Mouse (Mus musculus): ENCODE results near the gene Braf. TPM values are rescaled to one million over a fixed set of nuclear protein-coding genes. Genes with fewer than 3 reads are reported as not detected.
"Not testable (repeated sequence)": the region's sequence is repeated elsewhere in the genome, so short reads cannot be mapped to it uniquely, and the experiment has no call there.

Gene Braf
- polyA plus RNA-seq, 1 experiment from 2014 or later: 28.0 TPM

DNA sequence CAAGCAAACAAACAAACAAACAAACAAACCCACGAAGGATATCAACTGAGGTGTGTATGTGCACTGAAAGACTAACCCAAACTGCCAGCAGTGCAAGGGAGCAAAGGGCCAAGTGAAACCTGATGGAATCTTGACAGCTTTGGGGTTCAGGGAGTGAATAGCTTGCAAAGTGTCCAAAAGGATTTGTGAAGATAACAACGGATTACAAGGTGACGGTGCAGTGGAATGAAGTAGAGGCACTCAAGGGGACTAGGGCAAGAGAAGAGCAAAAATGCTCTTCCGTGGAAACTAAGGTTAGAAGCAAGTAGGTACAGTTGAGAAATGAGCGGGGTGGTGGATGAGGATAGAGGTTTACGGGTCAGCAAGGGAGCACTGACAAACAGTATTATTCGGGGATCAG lies 1.2 kb downstream of the Braf start:
- no peak for DNase-seq (ENCODE audit: low spot score)
- H3K4me1 ChIP-seq (replicated peaks; ENCODE audit: control insufficient read depth, insufficient read depth, low read length): peaks cover 30% of the 10 kb centered on the region
- no peaks in the 10 kb centered on the region for H3K27me3 ChIP-seq (ENCODE audit: control insufficient read depth, insufficient read depth, low read length)
- H3K36me3 ChIP-seq (replicated peaks; ENCODE audit: control insufficient read depth, insufficient read depth): no peaks in the 10 kb centered on the region
- peak overlapping the region; percentile 92 for H3K9ac ChIP-seq
- no peaks in the 10 kb centered on the region for H3K9me3 ChIP-seq (ENCODE audit: control insufficient read depth, low read length)
- H3K27ac ChIP-seq: peak overlapping the region; percentile 97; the same call in 1 of the 2 replicates
- 2% methylated on average over 7 of the region's 7 CpGs for WGBS
- ATAC-seq (ENCODE audit: low FRiP score): no peak
- H3K4me2 ChIP-seq (replicated peaks): peak overlapping the region; percentile 94
- H3K4me3 ChIP-seq (replicated peaks; ENCODE audit: low read length): peak overlapping the region; percentile 85

DNA sequence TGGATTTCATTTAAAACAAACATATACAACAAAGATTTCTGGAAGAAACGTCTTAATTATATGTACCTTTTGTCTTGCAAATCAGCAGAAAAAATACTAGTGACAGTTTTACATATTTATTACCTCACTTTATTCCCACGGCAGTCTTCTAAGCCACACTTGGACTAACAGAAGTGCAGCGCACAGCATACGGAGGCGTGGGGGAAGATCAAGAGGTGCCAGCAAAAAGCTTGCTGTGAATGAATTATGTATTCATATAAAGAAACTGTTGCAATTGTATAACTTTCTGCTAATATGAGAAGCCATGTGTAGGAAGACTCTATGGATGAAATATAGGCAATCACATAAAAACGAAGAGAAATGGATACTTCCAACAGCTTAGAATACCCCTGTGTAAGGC lies 6.7 kb downstream of the Braf start:
- WGBS: 66% methylated on average over 6 of the region's 6 CpGs

DNA sequence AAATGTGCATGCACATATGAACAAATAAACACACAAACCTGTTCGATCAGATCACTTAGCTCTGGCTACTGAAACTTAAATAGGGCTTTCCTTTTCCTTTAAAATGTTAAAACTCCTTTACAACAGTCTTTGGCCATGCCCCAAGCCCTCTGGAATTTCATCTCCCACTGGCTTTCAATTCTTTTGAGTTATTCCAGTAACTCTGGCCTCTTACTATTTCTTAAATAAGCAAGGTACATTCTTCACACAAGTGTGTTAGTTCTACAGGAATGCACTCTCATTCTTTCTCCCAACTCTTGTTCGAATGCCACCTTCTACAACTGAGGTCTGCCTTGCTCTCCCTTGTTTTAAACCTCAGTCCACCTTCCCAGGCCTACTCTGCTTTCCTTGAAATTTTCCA lies 8.2 kb downstream of the Braf start:
- no peaks in the 10 kb centered on the region for H3K27me3 ChIP-seq (ENCODE audit: control insufficient read depth, insufficient read depth, low read length)
- H3K4me3 ChIP-seq (replicated peaks; ENCODE audit: low read length): no peak overlapping the region
- H3K4me2 ChIP-seq (replicated peaks): no peak overlapping the region
- no peaks in the 10 kb centered on the region for H3K9me3 ChIP-seq (ENCODE audit: control insufficient read depth, low read length)
- 0 out of 2 replicates have a peak, but pooled peaks cover 11% of the 10 kb centered on the region for H3K4me1 ChIP-seq (replicated peaks; ENCODE audit: control insufficient read depth, insufficient read depth, low read length)
- H3K9ac ChIP-seq: no peak overlapping the region
- no peaks in the 10 kb centered on the region for H3K36me3 ChIP-seq (replicated peaks; ENCODE audit: control insufficient read depth, insufficient read depth)
- ATAC-seq (ENCODE audit: low FRiP score) (no peak), DNase-seq (ENCODE audit: low spot score) (no peak)
- 89% methylated on average over 2 of the region's 2 CpGs for WGBS
- no peak overlapping the region for H3K27ac ChIP-seq

More for the DNA sequence above, 6.7 kb downstream of the Braf start:
- H3K4me2 ChIP-seq (replicated peaks): no peak overlapping the region
- no peaks in the 10 kb centered on the region for H3K27me3 ChIP-seq (ENCODE audit: control insufficient read depth, insufficient read depth, low read length)
- no peaks in the 10 kb centered on the region for H3K36me3 ChIP-seq (replicated peaks; ENCODE audit: control insufficient read depth, insufficient read depth)
- H3K9me3 ChIP-seq (ENCODE audit: control insufficient read depth, low read length): no peaks in the 10 kb centered on the region
- H3K27ac ChIP-seq: no peak overlapping the region
- H3K4me1 ChIP-seq (replicated peaks; ENCODE audit: control insufficient read depth, insufficient read depth, low read length): peaks cover 24% of the 10 kb centered on the region
- H3K9ac ChIP-seq: no peak overlapping the region
- DNase-seq (ENCODE audit: low spot score) (no peak), ATAC-seq (ENCODE audit: low FRiP score) (no peak)
- no peak overlapping the region for H3K4me3 ChIP-seq (replicated peaks; ENCODE audit: low read length)

DNA sequence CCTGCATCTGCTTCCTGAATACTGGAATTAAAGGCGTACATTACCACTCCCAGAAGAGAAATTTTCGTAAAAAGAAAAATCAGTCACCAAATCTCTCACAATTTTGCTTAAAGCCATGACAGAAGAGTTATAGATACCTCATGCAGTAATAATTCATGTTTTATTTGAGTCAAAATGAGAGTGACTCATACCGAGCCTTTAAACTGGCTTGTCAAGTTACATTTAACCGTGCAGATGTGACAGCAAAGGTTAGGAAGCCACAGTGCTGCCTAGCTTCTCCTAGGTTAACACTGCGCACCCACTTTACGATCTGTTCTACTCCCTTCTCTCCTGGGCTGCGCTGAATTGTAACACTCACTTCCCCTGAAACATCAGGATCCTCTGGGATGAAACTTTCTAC lies 10.9 kb downstream of the Braf start:
- 83% methylated on average over 7 of the region's 7 CpGs for WGBS
- H3K27me3 ChIP-seq (ENCODE audit: control insufficient read depth, insufficient read depth, low read length): no peaks in the 10 kb centered on the region
- no peak overlapping the region for H3K4me2 ChIP-seq (replicated peaks)
- H3K9me3 ChIP-seq (ENCODE audit: control insufficient read depth, low read length): no peaks in the 10 kb centered on the region
- no peak overlapping the region for H3K27ac ChIP-seq
- no peak overlapping the region for H3K4me3 ChIP-seq (replicated peaks; ENCODE audit: low read length)
- no peaks in the 10 kb centered on the region for H3K36me3 ChIP-seq (replicated peaks; ENCODE audit: control insufficient read depth, insufficient read depth)
- no peak overlapping the region for H3K9ac ChIP-seq
- ATAC-seq (ENCODE audit: low FRiP score) (no peak), DNase-seq (ENCODE audit: low spot score) (no peak)
- H3K4me1 ChIP-seq (replicated peaks; ENCODE audit: control insufficient read depth, insufficient read depth, low read length): no peaks in the 10 kb centered on the region

DNA sequence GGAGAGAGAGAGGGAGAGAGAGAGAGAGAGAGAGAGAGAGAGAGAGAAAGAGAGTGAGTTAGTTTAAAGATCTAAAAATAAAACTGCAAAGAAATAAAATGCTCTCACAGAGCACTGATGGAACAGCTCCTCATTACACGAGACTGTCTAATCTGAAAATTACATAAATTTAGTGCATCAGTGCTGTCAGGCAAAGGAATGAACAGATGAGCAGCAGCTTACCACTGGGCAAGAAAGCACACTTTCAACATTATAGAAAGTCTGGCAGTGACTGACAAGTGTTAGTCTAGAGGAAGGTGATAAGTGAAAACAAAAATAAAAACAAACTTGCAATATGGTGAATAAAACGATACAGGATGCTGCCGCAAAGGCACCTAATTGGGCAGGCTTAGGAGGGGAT lies 11.9 kb downstream of the Braf start:
- no peak overlapping the region for H3K9ac ChIP-seq
- no peaks in the 10 kb centered on the region for H3K9me3 ChIP-seq (ENCODE audit: control insufficient read depth, low read length)
- no peak for ATAC-seq (ENCODE audit: low FRiP score)
- H3K4me1 ChIP-seq (replicated peaks; ENCODE audit: control insufficient read depth, insufficient read depth, low read length): no peaks in the 10 kb centered on the region
- no peak overlapping the region for H3K27ac ChIP-seq
- H3K36me3 ChIP-seq (replicated peaks; ENCODE audit: control insufficient read depth, insufficient read depth): no peaks in the 10 kb centered on the region
- H3K4me3 ChIP-seq (replicated peaks; ENCODE audit: low read length): no peak overlapping the region
- H3K27me3 ChIP-seq (ENCODE audit: control insufficient read depth, insufficient read depth, low read length): no peaks in the 10 kb centered on the region
- H3K4me2 ChIP-seq (replicated peaks): no peak overlapping the region
- DNase-seq (ENCODE audit: low spot score): no peak
- WGBS: 87% methylated on average over 3 of the region's 3 CpGs

DNA sequence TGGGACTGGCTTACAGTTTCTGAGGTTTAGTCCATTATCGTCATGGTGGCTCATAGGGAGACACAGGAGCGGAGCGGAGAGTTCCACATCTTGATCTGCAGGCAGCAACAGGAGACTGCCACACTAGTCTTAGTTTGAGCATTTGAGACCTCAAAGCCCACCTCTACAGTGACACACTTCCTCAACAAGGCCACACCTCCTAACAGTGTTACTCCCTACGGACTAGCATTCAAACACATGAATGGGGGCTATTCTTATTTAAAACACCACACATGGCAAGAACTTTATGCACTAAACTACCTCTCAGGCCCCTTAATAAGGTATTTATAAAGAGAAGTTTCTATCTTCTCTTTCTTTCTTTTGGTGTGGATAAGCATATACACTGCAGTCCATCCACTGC lies 19.6 kb downstream of the Braf start:
- H3K4me3 ChIP-seq (replicated peaks; ENCODE audit: low read length): no peak overlapping the region
- no peaks in the 10 kb centered on the region for H3K36me3 ChIP-seq (replicated peaks; ENCODE audit: control insufficient read depth, insufficient read depth)
- no peaks in the 10 kb centered on the region for H3K9me3 ChIP-seq (ENCODE audit: control insufficient read depth, low read length)
- WGBS: 88% methylated on average over 4 of the region's 4 CpGs
- ATAC-seq (ENCODE audit: low FRiP score): no peak
- no peak for DNase-seq (ENCODE audit: low spot score)
- H3K4me2 ChIP-seq (replicated peaks): no peak overlapping the region
- no peaks in the 10 kb centered on the region for H3K27me3 ChIP-seq (ENCODE audit: control insufficient read depth, insufficient read depth, low read length)
- no peak overlapping the region for H3K27ac ChIP-seq
- no peaks in the 10 kb centered on the region for H3K4me1 ChIP-seq (replicated peaks; ENCODE audit: control insufficient read depth, insufficient read depth, low read length)
- no peak overlapping the region for H3K9ac ChIP-seq

DNA sequence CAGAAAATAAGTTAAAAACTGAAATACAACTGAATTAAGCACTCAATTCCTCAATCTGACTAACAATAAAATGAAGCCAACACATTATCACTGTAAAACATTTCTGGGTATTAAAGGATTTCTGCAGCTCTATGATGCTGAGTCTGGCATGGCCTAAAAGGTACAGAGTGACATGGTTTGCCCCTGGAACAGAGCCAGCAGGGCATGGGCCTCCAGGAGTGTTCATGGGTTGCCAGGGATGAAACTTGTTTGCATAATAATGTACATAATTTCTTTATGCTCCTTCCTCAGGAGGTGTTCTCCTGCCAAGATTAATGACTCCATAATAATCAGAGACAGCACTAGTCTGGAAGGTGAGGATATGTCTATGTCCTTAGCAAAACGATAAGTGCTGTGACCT lies 32.1 kb downstream of the Braf start:
- Histone ChIP-seq H3K36me3 (replicated peaks; ENCODE audit: control insufficient read depth, insufficient read depth) (no peaks in the 10 kb centered on the region), H3K9ac (no peak overlapping the region), H3K9me3 (ENCODE audit: control insufficient read depth, low read length) (no peaks in the 10 kb centered on the region), H3K4me3 (replicated peaks; ENCODE audit: low read length) (no peak overlapping the region), H3K27ac (no peak overlapping the region; the same call in 1 of the 2 replicates), H3K27me3 (ENCODE audit: control insufficient read depth, insufficient read depth, low read length) (no peaks in the 10 kb centered on the region), H3K4me1 (replicated peaks; ENCODE audit: control insufficient read depth, insufficient read depth, low read length) (no peaks in the 10 kb centered on the region), H3K4me2 (replicated peaks) (no peak overlapping the region)
- DNase-seq (ENCODE audit: low spot score): no peak
- no peak for ATAC-seq (ENCODE audit: low FRiP score)
- WGBS: 45% methylated on average over 1 of the region's 1 CpGs

DNA sequence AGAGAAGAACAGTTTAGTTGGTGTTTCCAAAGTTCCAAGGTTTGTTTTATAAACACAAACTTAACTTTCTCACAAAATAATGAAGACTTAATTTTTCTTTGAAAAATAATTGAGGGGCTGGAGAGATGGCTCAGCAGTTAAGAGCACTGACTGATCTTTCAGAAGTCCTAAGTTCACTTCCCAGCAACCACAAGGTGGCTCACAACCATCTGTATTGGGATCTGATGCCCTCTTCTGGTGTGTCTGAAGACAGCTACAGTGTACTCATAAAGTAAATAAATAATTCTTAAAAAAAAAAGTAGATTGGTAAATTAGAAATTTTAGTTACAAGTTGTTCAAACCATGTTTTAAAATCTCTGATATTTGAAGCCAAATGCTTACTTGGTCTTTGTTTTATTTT lies 38.4 kb downstream of the Braf start:
- not testable (repeated sequence) for H3K36me3 ChIP-seq (replicated peaks; ENCODE audit: control insufficient read depth, insufficient read depth); H3K4me1 ChIP-seq (replicated peaks; ENCODE audit: control insufficient read depth, insufficient read depth, low read length); H3K27ac ChIP-seq; H3K27me3 ChIP-seq (ENCODE audit: control insufficient read depth, insufficient read depth, low read length); H3K4me2 ChIP-seq (replicated peaks); DNase-seq (ENCODE audit: low spot score); H3K9me3 ChIP-seq (ENCODE audit: control insufficient read depth, low read length); H3K4me3 ChIP-seq (replicated peaks; ENCODE audit: low read length); ATAC-seq (ENCODE audit: low FRiP score); H3K9ac ChIP-seq

DNA sequence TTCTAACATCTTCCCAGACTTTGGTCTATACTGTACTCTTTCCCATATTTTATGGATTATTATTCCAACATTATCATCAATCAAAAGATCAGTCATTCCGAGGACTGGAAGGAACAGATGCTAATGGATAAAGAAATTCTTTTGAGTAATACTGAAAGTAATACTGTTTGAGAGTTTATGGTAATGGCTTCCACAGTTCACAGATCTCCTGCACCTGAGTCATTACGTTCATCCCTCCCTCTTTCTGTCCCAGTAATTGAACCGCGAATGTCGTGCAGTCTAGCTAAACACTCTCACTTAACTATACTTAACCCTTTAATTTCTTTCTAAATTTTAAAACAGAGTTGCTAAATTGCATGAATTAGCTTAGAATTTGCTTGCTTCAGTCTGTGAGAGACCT lies 43.5 kb downstream of the Braf start:
- ATAC-seq (ENCODE audit: low FRiP score) (no peak), DNase-seq (ENCODE audit: low spot score) (no peak)
- no peak overlapping the region for H3K9ac ChIP-seq

DNA sequence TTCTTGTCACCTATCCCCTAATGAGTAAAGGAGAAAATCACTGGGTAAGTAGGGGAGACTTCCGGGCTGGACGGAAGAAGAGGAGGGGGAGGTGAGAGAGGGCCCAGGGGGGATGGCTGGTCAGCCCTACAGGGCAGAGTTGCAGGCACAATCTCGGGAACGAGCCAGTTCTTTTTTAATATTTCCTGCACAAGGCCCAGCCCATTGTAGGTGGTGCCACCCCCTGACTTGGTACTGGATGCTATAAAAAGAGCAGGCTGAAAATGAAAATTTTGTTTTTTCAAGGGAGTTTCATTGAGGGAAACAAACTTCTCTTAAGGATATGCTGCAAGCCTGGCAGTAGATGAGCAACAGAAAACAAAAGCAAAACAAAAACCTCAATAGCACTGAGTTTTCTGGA lies 44.7 kb downstream of the Braf start:
- H3K36me3 ChIP-seq (replicated peaks; ENCODE audit: control insufficient read depth, insufficient read depth): peaks cover 16% of the 10 kb centered on the region
- ATAC-seq (ENCODE audit: low FRiP score) (no peak), DNase-seq (ENCODE audit: low spot score) (no peak)
- no peaks in the 10 kb centered on the region for H3K27me3 ChIP-seq (ENCODE audit: control insufficient read depth, insufficient read depth, low read length)
- no peaks in the 10 kb centered on the region for H3K4me1 ChIP-seq (replicated peaks; ENCODE audit: control insufficient read depth, insufficient read depth, low read length)
- H3K9me3 ChIP-seq (ENCODE audit: control insufficient read depth, low read length): no peaks in the 10 kb centered on the region
- H3K9ac ChIP-seq: no peak overlapping the region
- H3K27ac ChIP-seq: no peak overlapping the region
- WGBS: 26% methylated on average over 4 of the region's 4 CpGs
- no peak overlapping the region for H3K4me2 ChIP-seq (replicated peaks)
- H3K4me3 ChIP-seq (replicated peaks; ENCODE audit: low read length): no peak overlapping the region

More for the DNA sequence above, 43.5 kb downstream of the Braf start:
- peaks cover 9% of the 10 kb centered on the region for H3K36me3 ChIP-seq (replicated peaks; ENCODE audit: control insufficient read depth, insufficient read depth)
- no peak overlapping the region for H3K4me2 ChIP-seq (replicated peaks)
- no peak overlapping the region for H3K27ac ChIP-seq
- no peaks in the 10 kb centered on the region for H3K4me1 ChIP-seq (replicated peaks; ENCODE audit: control insufficient read depth, insufficient read depth, low read length)
- H3K9me3 ChIP-seq (ENCODE audit: control insufficient read depth, low read length): no peaks in the 10 kb centered on the region
- 58% methylated on average over 5 of the region's 5 CpGs for WGBS
- no peak overlapping the region for H3K4me3 ChIP-seq (replicated peaks; ENCODE audit: low read length)
- no peaks in the 10 kb centered on the region for H3K27me3 ChIP-seq (ENCODE audit: control insufficient read depth, insufficient read depth, low read length)

Measured in hindbrain, embryonic 14.5 days (tissue).